ENCODE assay signal across 14 mouse cellular contexts in the genomic region with DNA sequence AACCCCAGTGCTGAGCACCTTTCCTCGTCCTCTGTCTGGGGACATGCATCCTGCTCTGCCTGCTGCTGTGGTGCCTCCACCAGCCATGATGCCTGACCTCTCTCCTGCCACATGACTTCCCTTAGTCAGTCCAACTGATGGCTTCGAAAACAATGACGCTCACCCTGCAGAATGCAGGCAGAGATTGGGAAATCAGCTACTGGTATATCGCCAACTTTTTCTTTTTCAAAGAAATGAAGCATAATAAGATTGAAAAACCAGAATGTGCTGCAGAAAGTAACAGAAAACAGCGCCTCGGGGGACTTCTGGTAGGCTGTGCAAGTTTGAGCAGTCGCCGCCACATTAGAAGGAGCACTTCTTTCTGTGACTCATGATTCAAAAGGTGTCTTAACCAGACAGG. TPM values are rescaled to one million over a fixed set of nuclear protein-coding genes. Genes with fewer than 3 reads are reported as not detected.
DNase-seq lines count a peak whose midpoint lies in the region; ATAC-seq lines count a peak whose summit lies in the region.
"Had no signal": no experiment of that assay in that cellular context is flagged by ENCODE, and none has a peak within 500 bp of the region (broad histone marks: within the 10 kb centered on the region; RNA-seq: fewer than 3 reads in every experiment).

No protein-coding gene starts in this region.

- no peaks in the 10 kb centered on the region for H3K4me1 ChIP-seq in heart, embryonic 11.5 days (ENCODE audit: control insufficient read depth, insufficient read depth, low read length)
- no peaks in the 10 kb centered on the region for H3K4me1 ChIP-seq in intestine, embryonic 16.5 days (ENCODE audit: control insufficient read depth, insufficient read depth, low read length)

- peak; percentile 96 for DNase-seq in heart, adult 11 months
- peak; percentile 92 for DNase-seq in 3T3-L1 (ENCODE audit: low read depth, low spot score)
- peak; percentile 26 to 44 for DNase-seq in adrenal gland, postnatal 36 days
- peak; percentile 45 to 52 for DNase-seq in lung, adult 18-20 months
- no peak for DNase-seq in left cerebral cortex, adult 9 months (ENCODE audit: low spot score in 2 of 2)
- no peak for DNase-seq in thymus, postnatal 36 days
- DNase-seq: cerebellum, postnatal 25 days had no signal

- WGBS in heart, embryonic 11.5 days (ENCODE audit: insufficient replicate concordance) = 81% methylated on average over 8 of the region's 8 CpGs
- WGBS in intestine, embryonic 16.5 days = 83% methylated on average over 8 of the region's 8 CpGs

- H3K9me3 ChIP-seq in heart, embryonic 11.5 days (replicated peaks; ENCODE audit: control insufficient read depth, low read length) = no peaks in the 10 kb centered on the region
- no peaks in the 10 kb centered on the region for H3K9me3 ChIP-seq in intestine, embryonic 16.5 days (ENCODE audit: control insufficient read depth, low read length)
- H3K9me3 ChIP-seq: hindbrain, embryonic 15.5 days had no signal

- no peak for ATAC-seq in heart, embryonic 11.5 days (replicated peaks; ENCODE audit: insufficient number of reproducible peaks, low FRiP score, low TSS enrichment)
- no peak for ATAC-seq in intestine, embryonic 16.5 days

- no peaks in the 10 kb centered on the region for H3K27me3 ChIP-seq in heart, embryonic 11.5 days (ENCODE audit: control insufficient read depth, insufficient read depth, low read length)
- no peaks in the 10 kb centered on the region for H3K27me3 ChIP-seq in intestine, embryonic 16.5 days (replicated peaks; ENCODE audit: control insufficient read depth, insufficient read depth, low read length)
- H3K27me3 ChIP-seq: hindbrain, embryonic 15.5 days had no signal

- no peak overlapping the region for H3K4me3 ChIP-seq in heart, embryonic 11.5 days (ENCODE audit: low read depth, low read length)
- no peak overlapping the region for H3K4me3 ChIP-seq in intestine, embryonic 16.5 days (ENCODE audit: low read length)
- H3K4me3 ChIP-seq: hindbrain, embryonic 15.5 days; myocyte had no signal

- H3K4me2 ChIP-seq in heart, embryonic 11.5 days = no peak overlapping the region
- no peak overlapping the region for H3K4me2 ChIP-seq in intestine, embryonic 16.5 days (ENCODE audit: low read depth, low read length)
- H3K4me2 ChIP-seq: hindbrain, embryonic 15.5 days had no signal

- H3K27ac ChIP-seq in heart, embryonic 11.5 days (ENCODE audit: low read depth, low read length) = no peak overlapping the region
- no peak overlapping the region for H3K27ac ChIP-seq in intestine, embryonic 16.5 days (ENCODE audit: low read length)
- H3K27ac ChIP-seq: hindbrain, embryonic 15.5 days; macrophage had no signal

- H3K36me3 ChIP-seq in heart, embryonic 11.5 days (ENCODE audit: control insufficient read depth, insufficient read depth, low read length) = no peaks in the 10 kb centered on the region
- no peaks in the 10 kb centered on the region for H3K36me3 ChIP-seq in intestine, embryonic 16.5 days (ENCODE audit: control insufficient read depth, insufficient read depth, low read length)
- H3K36me3 ChIP-seq: hindbrain, embryonic 15.5 days had no signal

- no peak overlapping the region for H3K9ac ChIP-seq in heart, embryonic 11.5 days (ENCODE audit: low read depth, low read length)
- H3K9ac ChIP-seq in intestine, embryonic 16.5 days (ENCODE audit: low read depth, low read length) = no peak overlapping the region
- H3K9ac ChIP-seq: hindbrain, embryonic 15.5 days had no signal

RNA-seq across cellular contexts. Expression of gene Antxr1, which starts 18.7 kb away (rescaled TPM):
- 3.9 and 4.5 TPM in 2 replicates for polyA plus RNA-seq in heart, embryonic 11.5 days (2014; fragmentation: Nextera tagmentation; extraction: Ambion mirVana)
- 10 to 100 TPM; 16.3 to 21.7 TPM for total RNA-seq in adrenal gland, postnatal 36 days (2021)
- 3.9 and 4.1 TPM in 2 replicates for polyA plus RNA-seq in intestine, embryonic 16.5 days (2015; fragmentation: Nextera tagmentation; extraction: Ambion mirVana)

RNA-seq across cellular contexts. Expression of gene Gkn1, which starts 33.8 kb away (rescaled TPM):
- polyA plus RNA-seq in heart, embryonic 11.5 days (2014; fragmentation: Nextera tagmentation; extraction: Ambion mirVana) = not detected in 2 replicates
- total RNA-seq in adrenal gland, postnatal 36 days (2021) = not detected
- not detected in 2 replicates for polyA plus RNA-seq in intestine, embryonic 16.5 days (2015; fragmentation: Nextera tagmentation; extraction: Ambion mirVana)
- total RNA-seq: layer of hippocampus, adult 18-20 months had no signal
- polyA plus RNA-seq: hindbrain, embryonic 15.5 days; macrophage; myocyte had no signal

RNA-seq across cellular contexts. Expression of gene Gkn2, which starts 56.2 kb away (rescaled TPM):
- polyA plus RNA-seq in heart, embryonic 11.5 days (2014; fragmentation: Nextera tagmentation; extraction: Ambion mirVana) = not detected in 2 replicates
- total RNA-seq in adrenal gland, postnatal 36 days (2021) = not detected
- polyA plus RNA-seq in intestine, embryonic 16.5 days (2015; fragmentation: Nextera tagmentation; extraction: Ambion mirVana) = not detected in 2 replicates
- total RNA-seq: layer of hippocampus, adult 18-20 months; left cerebral cortex, postnatal 36 days had no signal
- polyA plus RNA-seq: hindbrain, embryonic 15.5 days; macrophage; myocyte had no signal

Comparison
In these comparisons a context has a peak if more than half of its experiments do, and no peak if none do; other contexts are left out.
1. DNase-seq: peak in heart, adult 11 months (single experiment), 3T3-L1 (single experiment), adrenal gland, postnatal 36 days (2 of 2) and lung, adult 18-20 months (2 of 2); none in left cerebral cortex, adult 9 months (0 of 2) and thymus, postnatal 36 days (0 of 2).